In the genomic region with DNA sequence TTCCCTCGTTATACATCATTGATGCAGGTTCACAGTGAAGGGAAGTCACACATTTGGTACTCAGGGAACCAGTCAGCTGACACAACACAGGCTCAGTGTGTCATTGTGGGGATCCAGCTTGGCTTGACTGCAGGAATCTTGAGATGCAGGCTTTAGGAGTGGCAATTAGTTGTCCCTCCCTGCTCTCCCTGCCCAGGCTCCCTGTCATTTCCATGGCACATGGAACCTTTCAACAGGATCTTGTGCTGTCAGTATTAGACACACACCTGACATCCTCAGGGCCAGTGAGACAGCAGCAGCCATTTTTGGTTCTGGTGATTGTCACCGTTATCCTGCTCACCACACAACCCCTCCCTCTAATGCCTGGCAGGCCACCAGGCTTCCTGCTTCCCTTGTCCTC, we compare ENCODE assay signal across 19 mouse cellular contexts. TPM values are rescaled to one million over a fixed set of nuclear protein-coding genes. Genes with fewer than 3 reads are reported as not detected.
DNase-seq lines count a peak whose midpoint lies in the region; ATAC-seq and TF ChIP-seq lines count a peak whose summit lies in the region.
"Not testable (repeated sequence)": the region's sequence is repeated elsewhere in the genome, so short reads cannot be mapped to it uniquely, and the experiment has no call there.
"Had no signal": no experiment of that assay in that cellular context is flagged by ENCODE, and none has a peak within 500 bp of the region (broad histone marks: within the 10 kb centered on the region; RNA-seq: fewer than 3 reads in every experiment).

No protein-coding gene starts in this region.

- H3K27me3 ChIP-seq in heart, embryonic 10.5 days (ENCODE audit: insufficient read depth, poor library complexity, severe bottlenecking); heart, embryonic 16.5 days (ENCODE audit: control insufficient read depth, insufficient read depth, low read length); heart, postnatal 0 days (ENCODE audit: control insufficient read depth, insufficient read depth, low read length): not testable (repeated sequence)

- H3K4me1 ChIP-seq in heart, embryonic 10.5 days; heart, embryonic 16.5 days (ENCODE audit: control insufficient read depth, insufficient read depth, low read length); heart, postnatal 0 days (ENCODE audit: control insufficient read depth, insufficient read depth): not testable (repeated sequence)

- not testable (repeated sequence) for H3K36me3 ChIP-seq in heart, embryonic 10.5 days; heart, embryonic 16.5 days (ENCODE audit: control insufficient read depth, insufficient read depth); heart, postnatal 0 days (replicated peaks; ENCODE audit: control insufficient read depth, insufficient read depth, low read length)

- H3K4me2 ChIP-seq in heart, embryonic 16.5 days (ENCODE audit: low read depth, low read length); heart, postnatal 0 days (ENCODE audit: low read depth, low read length): not testable (repeated sequence)

- TF ChIP-seq EP300 in heart, postnatal 0 days (IDR thresholded peaks at IDR 0.05; ENCODE audit: low read depth) = not testable (repeated sequence)

- not testable (repeated sequence) for H3K27ac ChIP-seq in heart, embryonic 10.5 days; heart, embryonic 16.5 days (ENCODE audit: low read length); heart, postnatal 0 days (ENCODE audit: low read depth)

- ATAC-seq in heart, embryonic 16.5 days (replicated peaks; ENCODE audit: extremely low read depth, insufficient read depth, low FRiP score) = peak; percentile 53; the same call in 1 of the 2 replicates
- ATAC-seq in heart, postnatal 0 days (ENCODE audit: insufficient read depth, low read depth) = peak; percentile 73; the same call in 1 of the 2 replicates

- H3K9me3 ChIP-seq in heart, embryonic 10.5 days; heart, embryonic 16.5 days (replicated peaks; ENCODE audit: control insufficient read depth, low read length); heart, postnatal 0 days (replicated peaks; ENCODE audit: control insufficient read depth, low read length): not testable (repeated sequence)

- H3K9ac ChIP-seq in heart, embryonic 16.5 days (ENCODE audit: low read length); heart, postnatal 0 days (replicated peaks; ENCODE audit: low read depth, low read length): not testable (repeated sequence)

- 64% methylated on average over 2 of the region's 2 CpGs for WGBS in heart, embryonic 10.5 days
- WGBS in heart, embryonic 16.5 days = 43% methylated on average over 2 of the region's 2 CpGs
- 37% methylated on average over 2 of the region's 2 CpGs for WGBS in heart, postnatal 0 days

- H3K4me3 ChIP-seq in heart, embryonic 10.5 days; heart, embryonic 16.5 days (ENCODE audit: low read length); heart, postnatal 0 days (ENCODE audit: low read depth, low read length): not testable (repeated sequence)

- DNase-seq in heart, adult 11 months = peak; percentile 9
- peak; percentile 58 for DNase-seq in heart, embryonic 10.5 days (ENCODE audit: low spot score)
- DNase-seq in heart, postnatal 0 days (ENCODE audit: low spot score) = not testable (repeated sequence)

- not testable (repeated sequence) for TF ChIP-seq CTCF in heart, postnatal 0 days (IDR thresholded peaks at IDR 0.05; ENCODE audit: low read depth)

RNA-seq across cellular contexts. Expression of a gene that starts 4.7 kb away (rescaled TPM):
- polyA plus RNA-seq in heart, embryonic 10.5 days (2016; fragmentation: Nextera tagmentation; extraction: Ambion mirVana) = 0.57 TPM in 1 of 2 replicates, not detected in the other
- polyA plus RNA-seq in heart, embryonic 16.5 days (2015; fragmentation: Nextera tagmentation; extraction: Ambion mirVana) = 0.60 and 0.64 TPM in 2 replicates
- total RNA-seq in heart, postnatal 0 days (2014; rRNA removed; ENCODE audit: low replicate concordance) = 0.12 TPM in 1 of 2 replicates, not detected in the other
- 0.45 and 0.52 TPM in 2 replicates for polyA plus RNA-seq in heart, postnatal 0 days (2015; fragmentation: Nextera tagmentation; extraction: Ambion mirVana)
- total RNA-seq: CH12.LX, ES-E14, MEL had no signal
- polyA plus RNA-seq: G1E had no signal

RNA-seq across cellular contexts. Expression of a gene that starts 16.7 kb away (rescaled TPM):
- 0.34 TPM in 1 of 2 replicates, not detected in the other for polyA plus RNA-seq in heart, embryonic 10.5 days (2016; fragmentation: Nextera tagmentation; extraction: Ambion mirVana)
- polyA plus RNA-seq in heart, embryonic 16.5 days (2015; fragmentation: Nextera tagmentation; extraction: Ambion mirVana) = 0.19 and 0.39 TPM in 2 replicates
- 1.3 TPM in 1 of 2 replicates, not detected in the other for total RNA-seq in heart, postnatal 0 days (2014; rRNA removed; ENCODE audit: low replicate concordance)
- polyA plus RNA-seq in heart, postnatal 0 days (2015; fragmentation: Nextera tagmentation; extraction: Ambion mirVana) = 0.20 and 0.27 TPM in 2 replicates
- total RNA-seq: adrenal gland, postnatal 25 days; adrenal gland, postnatal 36 days; CH12.LX; MEL had no signal
- polyA plus RNA-seq: activated CD4-positive, CD25-positive, alpha-beta regulatory T cell, adult 4 months; adrenal gland, adult 2 months; brain, embryonic 14.5 days; CD4-positive, CD25-positive, alpha-beta regulatory T cell, adult 4 months; G1E; Patski had no signal

RNA-seq across cellular contexts. Expression of a gene that starts 31.6 kb away (rescaled TPM):
- polyA plus RNA-seq in heart, embryonic 10.5 days (2016; fragmentation: Nextera tagmentation; extraction: Ambion mirVana) = not detected in 2 replicates
- polyA plus RNA-seq in heart, embryonic 16.5 days (2015; fragmentation: Nextera tagmentation; extraction: Ambion mirVana) = not detected in 2 replicates
- total RNA-seq in heart, postnatal 0 days (2014; rRNA removed; ENCODE audit: low replicate concordance) = not detected in 2 replicates
- not detected in 2 replicates for polyA plus RNA-seq in heart, postnatal 0 days (2015; fragmentation: Nextera tagmentation; extraction: Ambion mirVana)
- total RNA-seq: adrenal gland, adult 18-20 months; adrenal gland, adult 2 months; adrenal gland, postnatal 10 days; adrenal gland, postnatal 25 days; adrenal gland, postnatal 36 days; adrenal gland, postnatal 4 days; CH12.LX; G1E; MEL had no signal
- polyA plus RNA-seq: adrenal gland, adult 2 months; brain, embryonic 14.5 days; C2C12; G1E; Patski had no signal
